Mouse (Mus musculus): ENCODE measurements around the gene Gp9. TPM values are rescaled to one million over a fixed set of nuclear protein-coding genes. Genes with fewer than 3 reads are reported as not detected.

The Gp9 gene
- polyA plus RNA-seq, 1 experiment = 14.9 TPM

DNA sequence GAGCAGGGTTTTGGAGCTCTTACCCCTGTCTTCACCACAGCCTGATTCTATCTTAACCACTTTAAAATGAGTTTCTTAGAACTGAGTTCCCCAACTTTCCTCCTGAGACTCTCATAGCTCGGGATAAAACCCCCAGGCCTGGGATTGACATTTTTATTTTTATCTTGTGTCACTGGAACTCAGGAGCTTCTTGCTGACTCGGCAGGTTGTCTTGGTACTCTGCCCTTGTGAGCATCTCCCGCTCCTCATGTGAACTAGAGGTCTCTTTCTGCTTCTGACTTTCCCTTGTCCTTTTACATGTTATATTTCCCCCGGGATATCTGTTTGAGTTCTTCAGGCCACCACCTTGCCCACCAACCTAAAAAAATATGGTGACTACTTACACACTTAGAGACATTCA, 40.9 kb upstream of the Gp9 start:
- 80% methylated on average over 4 of the region's 4 CpGs for WGBS
- DNase-seq = no peak
- Histone ChIP-seq H3K4me1 (ENCODE audit: control insufficient read depth, insufficient read depth, low read length) (no peaks in the 10 kb centered on the region), H3K4me3 (replicated peaks; ENCODE audit: extremely low read depth, low read depth, low read length) (no peak overlapping the region)
- no peak for TF ChIP-seq CTCF (IDR thresholded peaks at IDR 0.05; ENCODE audit: insufficient read depth, low read length)
- TF ChIP-seq POLR2A (IDR thresholded peaks at IDR 0.05; ENCODE audit: borderline replicate concordance, extremely low read depth, low read depth, low read length) = no peak

DNA sequence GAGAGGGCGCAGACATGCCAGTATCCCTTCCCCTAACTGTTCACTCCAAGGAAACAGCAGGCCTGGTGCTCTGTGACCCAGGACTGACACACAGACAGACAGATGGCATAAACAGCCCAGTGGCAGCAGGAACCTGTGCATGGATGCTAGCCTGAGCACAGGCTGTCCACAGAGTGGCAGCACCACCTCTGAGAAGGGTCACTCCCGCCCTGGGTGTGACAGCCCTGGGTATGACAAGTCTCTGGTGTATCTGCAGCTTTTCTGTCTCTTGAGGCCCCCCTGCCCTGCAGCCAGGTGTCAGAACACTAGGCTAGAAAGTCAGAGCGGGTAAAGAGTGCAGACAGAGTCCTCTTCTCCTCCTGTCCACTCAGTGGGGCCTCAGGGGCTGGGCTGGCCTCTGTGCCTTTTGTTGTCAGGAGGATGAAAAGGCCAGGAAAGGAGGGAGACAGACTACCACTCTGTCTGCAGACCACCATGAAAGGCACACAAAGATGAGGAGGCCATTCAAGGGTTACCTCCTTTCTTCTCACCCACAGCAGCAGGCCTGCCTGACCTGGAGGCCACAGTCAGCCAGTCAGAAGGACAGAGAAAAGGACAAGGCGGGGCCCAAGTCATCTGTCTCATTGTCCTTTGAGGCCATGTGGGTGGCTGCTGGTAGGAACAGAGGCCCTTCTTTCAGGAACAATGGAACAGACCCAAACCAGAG, 39.8 kb upstream of the Gp9 start:
- H3K4me1 ChIP-seq (ENCODE audit: control insufficient read depth, insufficient read depth, low read length) = no peaks in the 10 kb centered on the region
- WGBS = 82% methylated on average over 4 of the region's 4 CpGs
- TF ChIP-seq POLR2A (IDR thresholded peaks at IDR 0.05; ENCODE audit: borderline replicate concordance, extremely low read depth, low read depth, low read length) (no peak), CTCF (IDR thresholded peaks at IDR 0.05; ENCODE audit: insufficient read depth, low read length) (no peak)

DNA sequence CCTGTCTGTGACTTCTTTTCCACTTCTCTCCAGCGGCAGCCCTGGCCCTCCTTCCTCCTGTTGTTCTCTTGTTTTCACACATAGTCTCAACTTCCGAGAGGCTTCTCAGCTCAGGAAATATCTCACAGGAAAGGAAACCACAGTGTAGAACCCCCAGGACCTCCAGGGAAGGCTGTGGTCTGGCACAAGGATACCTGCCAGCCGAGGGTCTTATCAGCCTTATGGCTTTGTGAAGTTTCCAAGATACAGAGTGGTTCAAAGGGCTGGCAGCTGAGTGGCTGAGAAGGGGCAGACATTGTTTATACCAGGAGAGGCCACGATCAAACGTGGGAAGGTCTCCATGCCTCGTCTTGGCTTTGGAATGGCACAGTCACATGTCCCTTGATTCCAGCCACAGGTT, 38.0 kb upstream of the Gp9 start:
- H3K4me1 ChIP-seq (ENCODE audit: control insufficient read depth, insufficient read depth, low read length) = no peaks in the 10 kb centered on the region
- H3K4me3 ChIP-seq (replicated peaks; ENCODE audit: extremely low read depth, low read depth, low read length) = no peak overlapping the region
- 29% methylated on average over 6 of the region's 6 CpGs for WGBS
- TF ChIP-seq POLR2A (IDR thresholded peaks at IDR 0.05; ENCODE audit: borderline replicate concordance, extremely low read depth, low read depth, low read length) = no peak
- DNase-seq = no peak

More for the DNA sequence above, 39.8 kb upstream of the Gp9 start:
- DNase-seq = no peak
- no peak overlapping the region for H3K4me3 ChIP-seq (replicated peaks; ENCODE audit: extremely low read depth, low read depth, low read length)

DNA sequence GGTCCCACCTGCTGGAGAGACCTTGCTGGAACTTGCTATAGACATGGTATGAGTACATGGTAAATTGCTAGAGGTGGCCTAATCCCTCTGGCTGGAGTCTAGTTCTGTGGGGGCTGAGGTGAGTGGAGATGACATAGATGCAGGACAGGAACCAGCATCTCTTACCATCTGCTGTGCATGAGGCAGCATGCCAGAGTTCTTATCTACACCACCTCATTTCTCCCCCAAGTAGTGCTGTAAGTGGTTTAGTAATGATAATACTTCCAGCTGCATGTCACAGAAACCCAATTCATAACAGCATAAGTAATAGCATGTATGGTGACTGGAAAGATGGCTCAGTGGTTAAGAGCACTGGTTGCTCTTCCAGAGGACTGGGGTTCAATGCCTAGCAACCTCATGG, 37.4 kb upstream of the Gp9 start:
- no peak for DNase-seq
- no peak overlapping the region for H3K4me3 ChIP-seq (replicated peaks; ENCODE audit: extremely low read depth, low read depth, low read length)
- H3K4me1 ChIP-seq (ENCODE audit: control insufficient read depth, insufficient read depth, low read length) = no peaks in the 10 kb centered on the region
- no peak for TF ChIP-seq CTCF (IDR thresholded peaks at IDR 0.05; ENCODE audit: insufficient read depth, low read length)
- no peak for TF ChIP-seq POLR2A (IDR thresholded peaks at IDR 0.05; ENCODE audit: borderline replicate concordance, extremely low read depth, low read depth, low read length)

DNA sequence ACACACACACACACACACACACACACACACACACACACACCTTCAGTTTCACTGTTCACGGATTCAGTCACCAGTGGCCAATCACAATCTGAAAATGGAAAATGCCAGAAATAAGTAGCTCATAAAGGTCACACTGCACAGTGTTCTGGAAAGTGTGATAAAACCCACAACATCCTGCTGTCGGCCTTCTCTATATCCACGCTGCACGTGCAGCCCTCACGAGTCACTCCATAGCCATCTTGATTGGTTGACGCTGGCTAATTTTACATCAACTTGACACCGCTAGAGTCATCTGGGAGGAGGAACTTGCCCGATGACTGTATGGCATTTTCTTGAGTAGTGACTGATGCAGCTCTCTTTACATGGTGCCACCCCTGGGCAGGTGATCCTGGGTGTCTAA, 35.9 kb upstream of the Gp9 start:
- Histone ChIP-seq H3K4me1 (ENCODE audit: control insufficient read depth, insufficient read depth, low read length) (no peaks in the 10 kb centered on the region), H3K4me3 (replicated peaks; ENCODE audit: extremely low read depth, low read depth, low read length) (no peak overlapping the region)
- 76% methylated on average over 8 of the region's 8 CpGs for WGBS
- no peak for DNase-seq
- no peak for TF ChIP-seq POLR2A (IDR thresholded peaks at IDR 0.05; ENCODE audit: borderline replicate concordance, extremely low read depth, low read depth, low read length)
- no peak for TF ChIP-seq CTCF (IDR thresholded peaks at IDR 0.05; ENCODE audit: insufficient read depth, low read length)

DNA sequence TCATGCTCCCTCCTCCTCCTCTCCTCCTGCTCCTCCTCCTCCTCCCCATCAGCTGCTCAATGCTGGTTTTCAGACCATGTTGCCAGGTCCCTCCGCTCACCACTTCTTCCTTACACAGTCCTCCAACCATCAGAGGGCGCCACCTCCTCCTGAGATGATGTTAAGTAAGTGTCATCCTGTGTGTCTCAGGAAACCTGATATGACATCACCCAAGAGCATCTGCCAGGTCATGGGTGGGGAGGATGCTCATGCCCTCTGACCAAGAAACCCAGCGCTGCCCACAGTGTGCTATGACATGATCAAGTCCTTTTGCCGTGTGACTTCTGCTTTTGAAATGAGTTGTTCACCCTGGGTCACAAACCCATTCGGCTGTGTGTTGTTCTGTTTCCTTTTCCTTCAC, 35.1 kb upstream of the Gp9 start:
- WGBS = 79% methylated on average over 5 of the region's 5 CpGs
- H3K4me3 ChIP-seq (replicated peaks; ENCODE audit: extremely low read depth, low read depth, low read length) = no peak overlapping the region
- TF ChIP-seq POLR2A (IDR thresholded peaks at IDR 0.05; ENCODE audit: borderline replicate concordance, extremely low read depth, low read depth, low read length) (no peak), CTCF (IDR thresholded peaks at IDR 0.05; ENCODE audit: insufficient read depth, low read length) (peak; percentile 24; the same call in 1 of the 2 replicates)
- DNase-seq = no peak
- H3K4me1 ChIP-seq (ENCODE audit: control insufficient read depth, insufficient read depth, low read length) = no peaks in the 10 kb centered on the region

DNA sequence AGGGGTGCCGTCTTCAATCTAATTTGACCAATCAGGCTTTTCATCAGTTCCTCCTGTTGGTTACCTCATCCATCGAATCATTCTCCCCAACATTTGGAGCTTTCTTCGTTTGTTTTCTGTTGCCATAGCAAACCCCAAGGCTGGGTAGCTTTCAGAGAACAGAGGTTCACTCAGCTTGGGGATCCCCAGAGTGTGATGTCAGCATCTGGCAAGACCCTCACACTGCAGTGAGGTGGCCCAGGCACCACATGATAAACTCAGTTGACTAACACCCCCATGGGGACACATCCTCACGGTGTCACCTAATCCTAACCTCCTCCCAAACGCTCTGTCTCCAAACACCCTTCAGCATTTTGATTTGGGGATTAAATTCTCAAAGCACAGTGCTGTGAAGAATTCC, 34.6 kb upstream of the Gp9 start:
- Histone ChIP-seq H3K4me1 (ENCODE audit: control insufficient read depth, insufficient read depth, low read length) (no peaks in the 10 kb centered on the region), H3K4me3 (replicated peaks; ENCODE audit: extremely low read depth, low read depth, low read length) (no peak overlapping the region)
- DNase-seq = no peak
- 56% methylated on average over 5 of the region's 5 CpGs for WGBS
- TF ChIP-seq POLR2A (IDR thresholded peaks at IDR 0.05; ENCODE audit: borderline replicate concordance, extremely low read depth, low read depth, low read length) (no peak), CTCF (IDR thresholded peaks at IDR 0.05; ENCODE audit: insufficient read depth, low read length) (no peak)

DNA sequence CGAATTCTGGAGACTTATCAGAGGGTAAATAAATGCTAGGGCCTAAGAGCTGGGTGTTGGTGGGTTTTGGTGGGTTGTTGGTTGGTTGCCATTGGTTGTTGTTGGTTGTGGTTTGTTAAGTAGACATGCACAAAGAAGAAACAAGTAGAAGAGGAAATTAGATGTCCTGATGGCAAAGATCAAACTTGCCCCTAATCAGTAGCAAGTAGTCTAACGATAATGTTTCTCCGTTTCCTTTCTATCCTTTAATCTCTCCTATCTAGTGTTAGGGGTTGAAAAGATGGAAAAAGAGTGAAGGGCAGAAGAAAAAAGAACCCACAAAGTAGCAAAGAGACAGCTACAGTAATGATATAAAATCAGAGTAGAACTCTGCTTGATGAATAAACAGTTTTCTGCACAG, 33.2 kb upstream of the Gp9 start:
- DNase-seq = no peak
- Histone ChIP-seq H3K4me1 (ENCODE audit: control insufficient read depth, insufficient read depth, low read length) (no peaks in the 10 kb centered on the region), H3K4me3 (replicated peaks; ENCODE audit: extremely low read depth, low read depth, low read length) (no peak overlapping the region)
- TF ChIP-seq CTCF (IDR thresholded peaks at IDR 0.05; ENCODE audit: insufficient read depth, low read length) (no peak), POLR2A (IDR thresholded peaks at IDR 0.05; ENCODE audit: borderline replicate concordance, extremely low read depth, low read depth, low read length) (no peak)
- WGBS = 70% methylated on average over 3 of the region's 3 CpGs

DNA sequence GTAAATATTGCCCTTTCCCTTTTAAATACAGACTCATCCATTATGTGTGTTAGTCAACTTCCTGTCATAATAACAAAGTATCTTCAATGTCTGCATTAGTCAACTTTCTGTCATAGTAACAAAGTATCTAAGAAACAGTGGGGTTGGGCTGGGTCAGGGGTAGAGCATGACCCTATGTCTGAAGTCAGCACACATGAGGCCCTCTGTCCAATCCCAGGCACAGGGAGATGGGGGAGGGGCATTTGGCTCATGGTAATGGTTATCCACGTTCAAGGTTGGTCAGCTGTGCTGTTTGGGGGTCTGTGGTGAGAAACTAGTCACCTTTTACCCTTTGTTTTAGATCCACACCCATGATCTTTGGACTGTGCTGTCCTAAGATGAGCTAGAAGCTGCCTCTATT, 32.6 kb upstream of the Gp9 start:
- no peak for TF ChIP-seq CTCF (IDR thresholded peaks at IDR 0.05; ENCODE audit: insufficient read depth, low read length)
- no peak for TF ChIP-seq POLR2A (IDR thresholded peaks at IDR 0.05; ENCODE audit: borderline replicate concordance, extremely low read depth, low read depth, low read length)
- WGBS = 11% methylated on average over 1 of the region's 1 CpGs

DNA sequence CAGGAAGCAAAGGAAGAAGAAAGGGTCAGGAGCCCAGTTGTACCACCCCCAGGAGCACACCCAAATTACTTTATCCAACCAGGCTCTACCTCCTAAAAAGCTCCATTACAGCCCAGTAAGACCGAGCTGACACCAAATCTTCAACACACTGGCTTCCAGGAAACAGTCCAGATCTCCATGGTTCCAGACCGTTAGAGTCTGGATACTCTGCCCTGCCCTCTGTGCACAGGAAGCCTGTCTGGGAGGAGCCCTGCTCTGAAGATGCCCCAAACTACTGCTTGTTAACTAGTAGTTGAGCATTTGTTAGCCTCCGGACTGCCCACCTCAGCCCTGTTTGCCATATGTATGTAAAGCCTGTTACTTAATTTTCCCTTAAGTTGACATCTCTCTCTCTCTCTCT, 31.8 kb upstream of the Gp9 start:
- WGBS = 35% methylated on average over 3 of the region's 3 CpGs
- TF ChIP-seq CTCF (IDR thresholded peaks at IDR 0.05; ENCODE audit: insufficient read depth, low read length) (no peak), POLR2A (IDR thresholded peaks at IDR 0.05; ENCODE audit: borderline replicate concordance, extremely low read depth, low read depth, low read length) (no peak)
- no peaks in the 10 kb centered on the region for H3K4me1 ChIP-seq (ENCODE audit: control insufficient read depth, insufficient read depth, low read length)
- DNase-seq = no peak
- no peak overlapping the region for H3K4me3 ChIP-seq (replicated peaks; ENCODE audit: extremely low read depth, low read depth, low read length)

More for the DNA sequence above, 32.6 kb upstream of the Gp9 start:
- DNase-seq = no peak
- no peak overlapping the region for H3K4me3 ChIP-seq (replicated peaks; ENCODE audit: extremely low read depth, low read depth, low read length)
- H3K4me1 ChIP-seq (ENCODE audit: control insufficient read depth, insufficient read depth, low read length) = no peaks in the 10 kb centered on the region

Data from lung, adult 2 months (tissue).